Mouse (Mus musculus) liver, embryonic 12.5 days (tissue): Measurements from ENCODE around the gene Ndufaf3. TPM values are rescaled to one million over a fixed set of nuclear protein-coding genes. Genes with fewer than 3 reads are reported as not detected.

Experiments used
- ATAC-seq: fragments of 200-750 bp; cut with Nextera tagmentation; 2 replicates; pipeline ENCODE4 v1.8.0; 2017; ENCODE audit warnings: moderate number of reproducible peaks, mild to moderate bottlenecking, moderate library complexity
- H3K27ac ChIP-seq: fragments of 300-500 bp; sonication (generic); 2 replicates; pipeline ENCODE4 v1.5.1; 2016; ENCODE audit warnings: mild to moderate bottlenecking
- H3K27me3 ChIP-seq: fragments of 300-500 bp; sonication (generic); replicated peaks from 2 replicates; pipeline ENCODE4 v1.6.1; 2016; ENCODE audit warnings: mild to moderate bottlenecking, moderate library complexity
- H3K36me3 ChIP-seq: fragments of 300-500 bp; sonication (generic); 2 replicates; pipeline ENCODE4 v1.6.1; 2016; ENCODE audit warnings: mild to moderate bottlenecking, moderate library complexity
- H3K4me1 ChIP-seq: fragments of 300-500 bp; sonication (generic); 2 replicates; pipeline ENCODE4 v1.6.1; 2016
- H3K4me2 ChIP-seq: fragments of 300-500 bp; sonication (generic); 2 replicates; pipeline ENCODE4 v1.6.1; 2016; ENCODE audit warnings: mild to moderate bottlenecking, moderate library complexity
- H3K4me3 ChIP-seq: fragments of 300-500 bp; sonication (generic); 2 replicates; pipeline ENCODE4 v1.5.1; 2016; ENCODE audit warnings: mild to moderate bottlenecking, moderate library complexity
- H3K9ac ChIP-seq: fragments of 300-500 bp; sonication (generic); 2 replicates; pipeline ENCODE4 v1.6.1; 2016; ENCODE audit warnings: mild to moderate bottlenecking, moderate library complexity
- H3K9me3 ChIP-seq: fragments of 300-500 bp; sonication (generic); replicated peaks from 2 replicates; pipeline ENCODE4 v1.6.1; 2016; ENCODE audit warnings: mild to moderate bottlenecking, moderate library complexity
- WGBS: fragments of 180-500 bp; shearing (Covaris S2); methylation state at CpG from one replicate; pipeline ENCODE4 v1.1.7; 2016; ENCODE audit not compliant: insufficient replicate concordance; 5-methylcytosine and 5-hydroxymethylcytosine counted together
- polyA plus RNA-seq: library from polyadenylated mRNA; unstranded; fragments of >200 nt; fragmentation: Nextera tagmentation; extraction: Ambion mirVana; gene quantifications from 2 replicates; pipeline ENCODE4 v1.2.1, GENCODE M21; 2016

Gene Ndufaf3
- polyA plus RNA-seq, 1 experiment from 2014 or later, result 34.8 TPM

GRCm38 (mm10) chr9:108587571-108588180 is 20.4 kb upstream of the Ndufaf3 start:
- peak; percentile 48 for ATAC-seq

GRCm38 (mm10) chr9:108579344-108579690 is 12.1 kb upstream of the Ndufaf3 start:
- H3K27me3 ChIP-seq, result no peaks in the 10 kb centered on the region
- WGBS, result 70% methylated on average over 5 of the region's 5 CpGs
- H3K4me1 ChIP-seq, result peaks cover 27% of the 10 kb centered on the region
- peak overlapping the region; percentile 82 for H3K9ac ChIP-seq
- H3K4me2 ChIP-seq, result peak overlapping the region; percentile 93
- H3K9me3 ChIP-seq, result no peaks in the 10 kb centered on the region
- peaks cover 20% of the 10 kb centered on the region for H3K36me3 ChIP-seq
- ATAC-seq, result no peak
- peak overlapping the region; percentile 85 for H3K27ac ChIP-seq
- peak overlapping the region; percentile 75 for H3K4me3 ChIP-seq

More at GRCm38 (mm10) chr9:108587571-108588180, 20.4 kb upstream of the Ndufaf3 start:
- 19% methylated on average over 14 of the region's 14 CpGs for WGBS
- 0 out of 2 replicates have a peak overlapping the region, but pooled peaks have one; percentile 15 for H3K9ac ChIP-seq
- H3K4me1 ChIP-seq, result peaks cover 21% of the 10 kb centered on the region
- H3K4me3 ChIP-seq, result no peak overlapping the region
- H3K36me3 ChIP-seq, result no peaks in the 10 kb centered on the region
- no peak overlapping the region for H3K27ac ChIP-seq
- H3K27me3 ChIP-seq, result no peaks in the 10 kb centered on the region
- H3K9me3 ChIP-seq, result no peaks in the 10 kb centered on the region
- H3K4me2 ChIP-seq, result peak overlapping the region; percentile 13; the same call in 1 of the 2 replicates

- peak; percentile 92 for ATAC-seq
- Histone ChIP-seq H3K9me3 (no peaks in the 10 kb centered on the region), H3K9ac (peak within 1 kb of the TSS; percentile 82), H3K4me2 (peak within 1 kb of the TSS; percentile 93), H3K4me3 (peak within 1 kb of the TSS; percentile 75), H3K27me3 (no peaks in the 10 kb centered on the region), H3K4me1 (peaks cover 31% of the 10 kb centered on the region), H3K36me3 (peaks cover 26% of the 10 kb centered on the region), H3K27ac (peak within 1 kb of the TSS; percentile 85)
- WGBS, result 5% methylated on average over 51 of the region's 51 CpGs
Measured at GRCm38 (mm10) chr9:108578545-108579343, 11.5 kb upstream of the Ndufaf3 start, which contains the start of gene Wdr6. Gene Wdr6 (minus strand): TSS chr9:108578739.

- WGBS, result under 1% methylated on average over 24 of the region's 24 CpGs
- 0 out of 2 replicates have a peak, but pooled peaks have one; percentile 0 for ATAC-seq
- H3K36me3 ChIP-seq, result peaks cover 33% of the 10 kb centered on the region
Measured at GRCm38 (mm10) chr9:108577934-108578544, 10.8 kb upstream of the Ndufaf3 start.

GRCm38 (mm10) chr9:108577025-108577424 is 9.8 kb upstream of the Ndufaf3 start:
- Histone ChIP-seq H3K27me3 (no peaks in the 10 kb centered on the region), H3K4me2 (peak overlapping the region; percentile 93), H3K36me3 (peaks cover 43% of the 10 kb centered on the region), H3K9ac (no peak overlapping the region), H3K4me3 (no peak overlapping the region), H3K4me1 (peaks cover 40% of the 10 kb centered on the region), H3K27ac (no peak overlapping the region), H3K9me3 (no peaks in the 10 kb centered on the region)
- 62% methylated on average over 6 of the region's 6 CpGs for WGBS
- ATAC-seq, result no peak

More at GRCm38 (mm10) chr9:108577934-108578544, 10.8 kb upstream of the Ndufaf3 start:
- Histone ChIP-seq H3K4me1 (peaks cover 38% of the 10 kb centered on the region), H3K9ac (peak overlapping the region; percentile 82), H3K27me3 (no peaks in the 10 kb centered on the region), H3K4me2 (peak overlapping the region; percentile 93), H3K27ac (peak overlapping the region; percentile 85), H3K9me3 (no peaks in the 10 kb centered on the region), H3K4me3 (peak overlapping the region; percentile 75)

GRCm38 (mm10) chr9:108575321-108576297 is 8.4 kb upstream of the Ndufaf3 start:
- 79% methylated on average over 37 of the region's 37 CpGs for WGBS
- Histone ChIP-seq H3K36me3 (peaks cover 56% of the 10 kb centered on the region), H3K9ac (no peak overlapping the region)

GRCm38 (mm10) chr9:108574921-108575320 is 7.7 kb upstream of the Ndufaf3 start:
- Histone ChIP-seq H3K9ac (0 out of 2 replicates have a peak overlapping the region, but pooled peaks have one; percentile 8), H3K9me3 (no peaks in the 10 kb centered on the region), H3K4me1 (peaks cover 52% of the 10 kb centered on the region), H3K4me2 (no peak overlapping the region), H3K27ac (no peak overlapping the region), H3K27me3 (no peaks in the 10 kb centered on the region), H3K36me3 (peaks cover 56% of the 10 kb centered on the region), H3K4me3 (no peak overlapping the region)
- WGBS, result 69% methylated on average over 12 of the region's 12 CpGs
- ATAC-seq, result no peak

More at GRCm38 (mm10) chr9:108575321-108576297, 8.4 kb upstream of the Ndufaf3 start:
- Histone ChIP-seq H3K4me3 (no peak overlapping the region), H3K4me2 (no peak overlapping the region), H3K4me1 (peaks cover 46% of the 10 kb centered on the region), H3K27me3 (no peaks in the 10 kb centered on the region), H3K9me3 (no peaks in the 10 kb centered on the region), H3K27ac (no peak overlapping the region)
- ATAC-seq, result no peak

GRCm38 (mm10) chr9:108573774-108574690 is 6.8 kb upstream of the Ndufaf3 start:
- no peak overlapping the region for H3K27ac ChIP-seq
- peaks cover 56% of the 10 kb centered on the region for H3K36me3 ChIP-seq
- ATAC-seq, result no peak
- no peak overlapping the region for H3K4me2 ChIP-seq
- H3K4me1 ChIP-seq, result peaks cover 51% of the 10 kb centered on the region
- no peak overlapping the region for H3K4me3 ChIP-seq
- no peak overlapping the region for H3K9ac ChIP-seq
- WGBS, result 61% methylated on average over 26 of the region's 26 CpGs
- no peaks in the 10 kb centered on the region for H3K27me3 ChIP-seq
- H3K9me3 ChIP-seq, result no peaks in the 10 kb centered on the region

GRCm38 (mm10) chr9:108572321-108572720 is 5.1 kb upstream of the Ndufaf3 start:
- Histone ChIP-seq H3K4me2 (no peak overlapping the region), H3K27me3 (no peaks in the 10 kb centered on the region), H3K9me3 (no peaks in the 10 kb centered on the region), H3K27ac (no peak overlapping the region), H3K9ac (no peak overlapping the region), H3K4me1 (peaks cover 55% of the 10 kb centered on the region), H3K36me3 (peaks cover 56% of the 10 kb centered on the region), H3K4me3 (no peak overlapping the region)
- 80% methylated on average over 10 of the region's 10 CpGs for WGBS
- no peak for ATAC-seq

- Histone ChIP-seq H3K4me1 (peaks cover 49% of the 10 kb centered on the region), H3K36me3 (peaks cover 56% of the 10 kb centered on the region), H3K4me2 (no peak overlapping the region), H3K4me3 (no peak overlapping the region), H3K27ac (no peak overlapping the region), H3K9me3 (no peaks in the 10 kb centered on the region), H3K9ac (no peak overlapping the region), H3K27me3 (no peaks in the 10 kb centered on the region)
- 85% methylated on average over 16 of the region's 16 CpGs for WGBS
- no peak for ATAC-seq
Measured at GRCm38 (mm10) chr9:108571401-108571973, 4.3 kb upstream of the Ndufaf3 start.
